Mouse (Mus musculus) liver, embryonic 14.5 days (tissue): ENCODE results near the gene Lrg1.
"Not testable (repeated sequence)": the region's sequence is repeated elsewhere in the genome, so short reads cannot be mapped to it uniquely, and the experiment has no call there.

Experiments used
- CTCF ChIP-seq: IDR thresholded peaks from 2 replicates; pipeline ENCODE4 v1.5.1; 2016; ENCODE audit warnings: antibody characterized with exemption, low read depth, control low read depth
- EP300 ChIP-seq: IDR thresholded peaks from 2 replicates; pipeline ENCODE4 v1.6.1; 2016; ENCODE audit warnings: antibody characterized with exemption, low read depth

DNA sequence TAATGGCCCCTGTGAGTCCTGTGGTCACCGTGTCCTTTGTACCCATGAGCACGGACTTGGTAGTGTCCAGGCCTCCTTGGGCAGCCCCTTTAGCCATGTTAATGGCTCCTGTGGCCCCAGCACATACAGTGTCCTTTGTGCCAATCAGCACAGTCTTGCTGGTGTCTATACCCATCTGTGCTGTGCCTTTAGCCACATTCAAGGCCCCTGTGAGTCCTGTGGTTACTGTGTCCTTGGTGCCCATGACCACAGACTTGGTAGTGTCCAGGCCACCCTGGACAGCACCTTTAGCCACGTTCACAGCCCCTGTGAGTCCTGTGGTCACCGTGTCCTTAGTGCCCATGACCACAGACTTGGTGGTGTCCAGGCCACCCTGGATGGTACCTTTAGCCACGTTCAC lies 17.0 kb downstream of the Lrg1 start:
- not testable (repeated sequence) for TF ChIP-seq CTCF, EP300
